Mouse (Mus musculus) thymus, postnatal 36 days (tissue): ENCODE data around the gene Polr3b.

Experiments used
- DNase-seq, 2 experiments: peaks; one replicate each; pipeline ENCODE4 v3.0.0; 2022; ENCODE audit warnings: mixed read lengths in 2 of 2

Polr3b gene

DNA sequence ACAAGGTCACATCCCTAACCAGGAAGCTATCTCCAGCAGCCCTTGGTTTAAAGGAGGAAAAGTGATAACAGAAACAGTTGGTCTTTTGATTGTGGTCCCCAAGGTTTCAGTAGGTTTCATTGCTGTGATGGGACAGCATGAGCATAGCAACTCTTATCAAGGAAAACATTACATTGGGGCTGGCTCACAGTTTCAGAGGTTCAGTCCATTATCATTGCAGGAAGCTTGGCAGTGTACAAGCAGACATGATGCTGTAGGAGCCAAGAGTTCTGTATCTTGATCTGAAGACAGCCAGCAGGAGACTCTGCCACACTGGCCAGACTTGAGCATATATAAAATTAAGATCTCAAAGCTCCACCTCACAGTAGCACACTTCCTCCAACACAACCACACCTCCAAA is 53.6 kb downstream of the Polr3b start:
- DNase-seq: no peak

DNA sequence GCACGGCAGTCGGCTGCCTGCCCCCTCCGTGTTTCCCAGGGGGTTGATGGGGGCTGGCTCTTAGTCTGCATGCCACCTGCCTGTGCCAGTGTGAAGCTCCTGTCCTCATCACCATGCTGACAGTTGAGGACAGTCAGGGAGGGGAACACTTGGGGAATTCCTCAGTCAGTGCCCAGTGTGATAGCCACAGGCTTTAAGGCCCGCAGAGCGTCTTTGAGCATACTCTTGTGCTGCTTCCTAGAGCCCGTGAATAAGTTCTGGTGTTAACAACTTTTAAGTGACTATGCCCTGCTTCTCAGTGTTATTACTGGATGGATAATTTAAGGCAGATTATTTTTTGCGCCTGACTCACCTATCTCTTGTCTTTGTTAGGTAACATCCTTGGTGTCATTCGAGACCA is 54.4 kb downstream of the Polr3b start:
- DNase-seq: no peak

DNA sequence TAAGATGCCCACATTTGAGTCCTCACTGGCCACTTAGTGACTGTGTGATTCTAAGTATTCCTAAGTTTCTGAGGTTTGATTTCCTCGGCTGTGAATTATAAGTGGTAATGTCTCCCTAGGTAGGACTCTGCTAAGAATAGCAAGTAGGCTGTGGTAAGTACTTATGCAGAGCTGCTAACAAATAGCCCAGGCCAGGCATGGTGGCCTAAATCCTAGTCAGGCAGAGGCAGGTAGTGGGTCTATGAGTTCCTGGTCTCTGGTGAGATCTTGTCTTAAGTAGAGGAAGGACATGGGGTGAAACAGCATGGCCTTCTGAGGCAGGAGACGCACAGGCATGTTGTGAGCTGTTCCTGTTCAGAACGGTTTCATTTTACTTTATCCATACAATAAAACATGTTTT is 55.8 kb downstream of the Polr3b start:
- no peak for DNase-seq

DNA sequence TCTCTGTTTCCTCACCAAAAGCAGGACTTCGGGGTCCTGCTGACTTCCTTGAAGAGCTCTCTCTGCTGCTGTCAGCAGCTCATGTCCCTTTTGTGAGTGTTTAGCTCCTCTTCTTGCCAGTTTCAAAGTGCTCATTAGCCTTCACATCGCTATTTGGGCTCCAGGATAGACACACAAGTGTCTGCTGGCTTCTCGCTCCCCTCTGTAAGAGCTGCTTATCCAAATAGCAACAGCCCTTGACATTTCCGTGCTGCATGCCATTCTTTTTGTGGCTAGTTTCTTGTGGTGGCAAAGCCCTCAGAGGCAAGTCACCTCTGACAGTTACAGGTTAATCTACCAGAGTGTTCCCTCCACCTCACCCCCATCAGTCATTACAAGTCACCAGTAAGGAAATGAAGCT is 56.3 kb downstream of the Polr3b start:
- DNase-seq: no peak

DNA sequence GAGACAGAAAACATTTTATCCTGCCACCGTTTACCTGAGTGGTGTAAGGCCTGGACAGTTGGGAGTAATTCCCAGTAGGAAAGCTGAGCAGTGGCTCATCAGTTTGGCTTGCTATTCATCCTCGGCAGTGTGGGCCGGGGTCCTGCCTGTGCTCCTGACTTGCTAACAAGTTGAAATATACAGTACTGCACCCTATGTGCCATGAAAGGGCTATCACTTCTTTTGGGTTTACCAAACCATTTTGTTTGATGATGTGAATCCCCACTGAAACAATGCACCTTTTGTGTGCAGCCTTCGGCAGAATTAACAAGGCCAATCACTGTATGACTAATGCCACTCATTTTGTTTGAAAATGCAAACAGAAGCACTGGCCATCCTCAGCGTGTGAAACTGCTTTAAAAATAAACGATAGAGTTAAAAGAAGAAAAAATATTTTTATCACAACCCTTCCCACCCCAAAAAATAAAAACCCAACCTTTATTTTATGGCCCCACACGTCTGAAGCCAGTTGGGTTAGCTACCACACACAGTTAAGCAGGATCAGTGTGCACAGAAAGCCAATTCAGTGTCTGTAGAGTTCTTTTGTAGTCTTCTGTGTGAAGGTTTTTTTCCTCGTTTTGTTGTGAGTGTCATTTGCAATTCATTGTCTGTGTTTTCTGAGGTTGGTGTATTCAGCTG is 63.5 kb downstream of the Polr3b start:
- no peak for DNase-seq

DNA sequence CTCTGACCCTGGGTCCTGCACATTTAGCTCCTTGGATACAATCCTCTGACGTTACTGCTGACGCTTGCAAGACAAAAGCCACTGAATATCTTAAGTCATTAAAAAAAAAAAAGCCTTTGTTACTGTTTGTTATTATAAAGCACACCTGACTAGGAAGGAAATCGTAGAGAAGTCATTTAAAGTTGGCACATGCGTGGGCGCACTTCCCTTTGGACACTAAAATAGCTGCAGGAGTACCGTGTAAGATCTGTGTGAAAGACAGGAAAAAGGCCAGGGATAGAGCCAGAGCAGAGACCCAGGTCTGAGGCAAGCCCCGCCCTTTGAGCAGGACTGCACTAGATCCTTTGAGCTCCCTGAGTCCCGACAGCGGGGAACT is 64.0 kb downstream of the Polr3b start:
- no peak for DNase-seq

DNA sequence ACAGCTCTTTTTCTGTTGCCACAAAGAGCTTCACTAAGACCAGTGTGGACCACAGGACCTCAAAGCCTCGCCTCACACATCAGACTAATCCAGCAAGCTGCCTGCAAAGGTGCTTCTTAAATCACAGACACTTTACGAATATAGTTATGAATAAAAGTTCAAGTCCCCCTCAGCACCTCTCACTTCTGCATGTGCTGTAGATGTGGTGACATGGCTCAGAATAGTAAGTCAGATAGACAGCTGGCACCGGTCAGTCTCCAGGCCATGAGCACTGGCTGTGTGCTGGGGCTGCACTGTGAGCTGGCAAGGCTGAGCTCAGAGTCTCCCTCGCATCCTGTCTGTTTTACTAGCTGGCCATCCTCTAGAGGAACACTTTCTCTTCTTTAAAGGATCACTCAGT is 64.6 kb downstream of the Polr3b start:
- no peak for DNase-seq

DNA sequence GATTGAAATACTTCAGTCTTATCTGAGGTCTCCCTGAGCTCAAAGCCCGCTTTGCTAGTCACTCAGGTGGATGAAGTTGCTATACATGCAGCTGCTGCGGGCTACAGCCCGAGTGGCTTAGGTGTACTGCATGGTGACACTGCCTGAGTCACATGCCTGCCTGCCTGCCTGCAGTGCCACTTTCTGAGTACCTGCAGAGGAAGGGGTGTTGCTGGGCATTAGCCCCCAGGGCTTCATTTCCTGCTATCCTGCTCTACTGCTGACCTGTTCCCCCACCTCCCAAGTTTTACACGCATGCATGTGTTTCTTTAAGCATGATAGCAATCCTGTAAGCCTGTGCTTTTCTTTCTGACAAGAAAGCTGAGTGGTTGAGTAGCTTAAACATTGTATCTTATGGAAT is 65.6 kb downstream of the Polr3b start:
- no peak for DNase-seq

DNA sequence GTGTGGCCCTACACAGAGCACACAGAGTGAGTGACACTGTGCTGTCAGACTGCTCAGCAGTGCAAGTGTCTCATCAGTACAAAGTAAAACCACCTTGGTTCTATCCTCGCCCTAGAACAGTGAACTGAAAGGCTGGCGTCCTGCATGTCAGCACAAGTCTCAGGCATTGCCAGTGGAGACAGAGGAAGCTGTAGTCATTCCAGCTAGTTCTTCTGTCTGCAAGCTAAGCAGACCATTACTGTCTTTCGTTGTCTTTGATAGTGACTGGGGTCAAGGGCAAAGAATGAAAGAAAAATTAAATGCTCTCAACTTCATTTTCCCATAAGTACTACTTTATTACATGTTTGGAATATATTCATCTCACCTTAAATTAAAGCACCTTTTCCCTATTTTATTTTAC is 67.8 kb downstream of the Polr3b start:
- DNase-seq: no peak

DNA sequence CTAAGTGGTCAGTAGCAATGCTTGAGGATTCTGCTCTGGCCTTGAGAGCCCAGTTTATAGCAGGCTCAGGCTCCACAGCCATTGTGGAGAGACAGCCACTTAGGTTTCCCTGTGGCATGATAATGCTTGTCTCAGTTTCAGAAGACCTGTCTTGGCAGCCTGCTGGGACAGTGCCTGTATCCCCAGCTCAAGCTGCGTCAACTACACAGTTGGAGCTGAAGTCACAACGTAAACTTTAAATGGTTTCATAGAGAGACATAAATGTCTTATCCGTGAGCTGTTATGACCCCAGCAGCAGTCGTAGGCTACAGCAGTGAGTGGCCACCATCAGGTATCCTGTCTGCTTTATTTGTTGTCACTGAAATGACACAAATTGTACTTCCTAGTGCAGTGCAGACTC is 68.7 kb downstream of the Polr3b start:
- no peak for DNase-seq

DNA sequence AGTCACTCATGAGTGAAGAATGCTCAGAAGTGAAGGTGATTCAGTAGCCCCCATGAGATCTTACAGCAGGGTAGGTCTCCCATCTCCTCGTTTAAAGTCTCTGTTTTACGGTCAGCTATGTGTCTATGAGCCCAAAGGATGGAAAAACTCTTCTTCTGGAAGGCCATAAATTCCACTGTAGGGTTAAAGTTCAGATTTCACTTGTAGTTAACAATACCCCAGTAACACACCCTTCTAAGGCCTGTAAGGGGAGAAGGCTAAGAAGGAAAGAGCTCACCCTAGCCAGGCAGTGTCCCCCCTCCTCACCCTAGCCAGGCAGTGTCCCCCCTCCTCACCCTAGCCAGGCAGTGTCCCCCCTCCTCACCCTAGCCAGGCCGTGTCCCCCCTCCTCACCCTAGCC is 69.6 kb downstream of the Polr3b start:
- DNase-seq: no peak

DNA sequence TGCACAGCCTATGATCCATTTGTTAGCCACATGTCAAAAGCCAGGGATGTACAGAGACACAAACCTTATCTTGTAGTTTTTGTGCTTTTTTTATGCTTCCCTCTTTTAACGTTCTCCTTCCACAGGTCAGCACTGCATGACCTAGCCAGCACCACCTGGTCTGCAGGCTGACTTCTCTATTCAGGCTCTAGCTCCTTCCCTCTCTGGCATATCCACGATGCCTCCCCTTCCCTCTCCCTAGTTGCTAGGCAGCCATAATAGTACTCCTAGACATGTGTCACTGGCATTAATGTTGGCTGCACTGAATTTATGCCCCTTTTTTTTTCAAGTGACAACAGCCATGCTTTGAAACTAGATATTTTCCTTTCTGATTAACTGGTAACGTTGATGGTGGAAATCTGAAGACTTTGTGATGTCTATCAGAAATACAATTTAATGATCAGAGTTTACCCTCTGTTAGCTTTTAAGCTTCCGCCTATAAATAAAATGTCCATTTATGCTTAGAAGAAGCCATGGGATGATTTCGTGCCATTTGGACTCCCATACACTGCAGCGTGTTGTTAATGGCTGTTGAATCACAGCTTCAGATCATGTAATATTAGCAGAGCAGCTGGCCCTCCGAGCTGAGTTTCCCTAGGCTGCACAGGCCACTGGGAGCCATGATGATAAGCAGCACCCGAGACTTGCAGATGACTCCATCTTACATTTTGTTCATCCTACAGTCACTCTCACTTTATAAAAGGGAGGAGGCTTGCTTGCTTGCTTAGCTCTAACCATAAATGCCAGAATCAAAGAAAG is 71.9 kb downstream of the Polr3b start:
- DNase-seq: no peak

DNA sequence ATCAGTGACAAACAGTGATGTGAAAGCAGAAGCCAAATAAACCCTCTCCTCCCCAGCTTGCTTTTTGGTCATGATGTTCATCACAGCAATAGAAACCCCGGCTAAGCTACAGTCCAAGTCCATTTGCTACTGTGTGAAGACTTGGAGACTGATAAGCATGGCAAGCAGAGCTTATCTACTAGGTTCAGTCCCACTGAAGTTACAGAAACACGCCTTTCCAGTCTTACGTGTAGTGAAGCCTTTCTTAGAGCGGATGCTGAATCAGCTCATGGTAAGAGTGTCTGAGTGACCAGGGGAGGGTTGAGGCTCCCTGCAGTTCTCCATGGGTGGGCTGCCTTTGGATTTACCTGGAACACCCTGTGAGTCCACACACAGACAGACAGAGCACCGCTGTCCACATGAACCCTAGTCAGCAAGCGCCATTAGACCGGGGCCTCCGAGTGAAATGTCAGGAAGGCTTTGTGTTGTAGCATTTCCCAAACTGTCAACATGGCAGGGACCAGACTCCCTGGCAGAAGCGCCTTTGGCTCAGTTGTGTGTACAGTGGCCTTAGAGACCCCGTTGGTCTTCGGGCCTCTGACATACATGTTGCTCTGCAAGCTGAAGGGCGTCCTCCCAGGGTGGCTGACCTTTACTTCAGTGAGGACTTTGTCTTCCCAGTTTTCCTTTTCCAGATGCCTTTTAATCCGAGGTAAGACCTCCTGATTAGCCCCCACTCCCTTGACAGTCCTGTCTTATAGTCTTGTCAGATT is 78.3 kb downstream of the Polr3b start:
- no peak for DNase-seq

DNA sequence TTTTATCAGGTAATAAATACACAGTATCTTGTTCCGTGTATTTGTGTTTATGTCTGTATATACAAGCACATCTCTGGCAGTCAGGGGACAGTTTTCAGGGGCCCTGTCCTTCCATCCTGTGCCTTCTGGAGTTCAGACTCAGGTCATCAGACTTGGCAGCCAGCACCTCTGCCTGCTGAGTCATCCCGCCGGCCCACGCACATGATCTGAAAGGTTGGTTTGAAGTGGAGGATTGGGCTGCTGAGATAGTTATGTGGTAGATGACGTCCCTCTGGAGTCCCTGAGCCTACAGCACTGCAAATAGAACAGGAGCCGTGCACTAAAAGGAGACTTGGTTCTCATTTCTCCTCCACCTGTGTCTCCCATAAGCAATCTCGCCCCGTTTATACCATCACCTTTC is 79.0 kb downstream of the Polr3b start:
- no peak for DNase-seq

DNA sequence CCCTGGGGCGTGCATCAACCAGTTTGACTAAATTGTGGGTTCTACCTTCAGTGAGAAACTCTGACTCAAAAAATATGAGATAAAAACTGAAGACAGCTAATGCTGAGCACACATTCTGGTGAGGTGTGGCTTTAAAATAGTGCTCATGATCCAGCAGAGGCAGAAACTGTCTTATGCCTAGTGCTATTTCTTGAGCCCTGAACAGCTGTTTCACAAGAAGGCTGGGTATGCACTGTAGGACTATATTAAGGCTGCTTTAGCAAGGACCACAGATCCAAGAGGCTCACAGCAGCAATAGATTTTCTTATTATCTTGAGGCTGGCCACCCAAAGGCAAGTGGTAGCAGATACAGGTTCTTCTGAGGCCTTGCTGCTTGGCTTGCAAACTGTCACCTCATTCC is 80.0 kb downstream of the Polr3b start:
- DNase-seq: no peak

DNA sequence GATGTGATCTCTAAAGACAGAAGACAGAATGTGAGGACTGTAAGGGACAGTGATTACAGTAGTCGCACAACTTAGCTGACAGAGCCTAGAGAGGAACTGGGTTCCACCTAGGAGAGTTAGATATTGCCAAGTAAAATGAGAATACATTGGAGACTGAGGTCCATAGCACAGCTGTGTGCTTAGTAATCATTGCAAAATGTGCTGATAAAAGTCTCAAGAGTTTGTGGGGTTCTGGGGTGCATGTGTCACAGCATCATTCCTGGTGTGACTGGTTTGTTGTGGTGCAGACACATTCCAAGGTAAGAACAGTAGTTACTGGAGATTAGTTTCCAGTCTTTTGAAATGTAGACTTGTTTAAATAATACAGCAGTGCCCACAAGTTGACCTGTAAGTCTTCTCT is 82.5 kb downstream of the Polr3b start:
- no peak for DNase-seq

DNA sequence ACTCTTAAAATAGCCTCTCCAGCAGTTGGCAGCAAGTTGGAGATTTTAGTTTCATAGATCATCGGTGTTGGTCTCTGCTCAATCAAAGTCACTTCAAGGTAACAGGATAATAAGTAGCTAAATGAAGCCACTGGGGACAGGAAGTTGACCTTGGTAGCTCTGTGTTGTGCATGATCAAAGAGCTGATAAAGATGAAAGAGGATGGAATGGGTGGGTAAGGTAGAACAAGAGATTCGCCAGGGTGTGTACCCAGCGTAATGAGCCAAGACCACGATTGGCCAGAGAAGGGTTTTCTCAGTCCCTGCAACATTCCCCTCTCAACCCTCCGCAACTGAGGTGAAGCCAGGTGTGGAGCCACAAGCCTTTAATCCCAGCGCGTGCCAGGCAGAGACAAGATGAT is 83.1 kb downstream of the Polr3b start:
- no peak for DNase-seq

DNA sequence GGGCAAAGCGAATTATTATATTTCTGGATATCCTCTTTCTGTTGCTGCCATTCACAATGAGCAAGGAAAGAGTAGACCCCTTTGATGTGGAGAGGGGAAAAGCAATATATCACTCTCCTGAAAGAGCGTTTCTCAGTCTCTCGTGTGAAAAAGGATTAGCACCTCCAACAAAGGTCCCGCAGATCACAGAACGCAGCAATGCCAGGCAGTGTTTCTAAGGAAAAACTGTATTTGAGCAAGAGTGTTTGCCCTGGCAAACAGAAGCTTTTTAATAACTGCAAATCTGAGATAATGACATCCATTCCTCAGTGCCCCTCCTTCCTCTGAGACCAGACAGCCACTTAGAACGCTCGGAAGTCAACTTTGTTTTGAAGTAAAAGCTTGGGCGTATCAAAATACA is 84.5 kb downstream of the Polr3b start:
- no peak for DNase-seq

DNA sequence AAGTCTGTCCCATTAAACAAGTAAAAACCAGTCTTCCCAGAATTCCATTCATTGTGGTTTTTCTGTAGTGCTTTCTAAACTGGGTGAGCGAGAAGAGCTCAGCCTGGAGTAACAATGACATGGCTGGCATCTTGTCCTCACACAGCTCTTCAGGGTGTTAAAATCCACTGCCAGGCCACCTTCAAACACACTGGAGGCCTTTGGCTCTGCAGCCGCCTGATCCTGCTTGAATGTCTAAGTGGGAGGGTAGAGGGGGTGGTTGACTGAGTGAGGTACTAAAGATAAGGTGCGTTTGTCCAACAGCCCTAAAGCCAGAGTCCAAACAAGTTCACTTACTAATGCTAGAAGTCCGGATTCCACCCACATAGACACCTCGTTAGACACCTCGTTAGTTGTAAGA is 85.1 kb downstream of the Polr3b start:
- DNase-seq: no peak

DNA sequence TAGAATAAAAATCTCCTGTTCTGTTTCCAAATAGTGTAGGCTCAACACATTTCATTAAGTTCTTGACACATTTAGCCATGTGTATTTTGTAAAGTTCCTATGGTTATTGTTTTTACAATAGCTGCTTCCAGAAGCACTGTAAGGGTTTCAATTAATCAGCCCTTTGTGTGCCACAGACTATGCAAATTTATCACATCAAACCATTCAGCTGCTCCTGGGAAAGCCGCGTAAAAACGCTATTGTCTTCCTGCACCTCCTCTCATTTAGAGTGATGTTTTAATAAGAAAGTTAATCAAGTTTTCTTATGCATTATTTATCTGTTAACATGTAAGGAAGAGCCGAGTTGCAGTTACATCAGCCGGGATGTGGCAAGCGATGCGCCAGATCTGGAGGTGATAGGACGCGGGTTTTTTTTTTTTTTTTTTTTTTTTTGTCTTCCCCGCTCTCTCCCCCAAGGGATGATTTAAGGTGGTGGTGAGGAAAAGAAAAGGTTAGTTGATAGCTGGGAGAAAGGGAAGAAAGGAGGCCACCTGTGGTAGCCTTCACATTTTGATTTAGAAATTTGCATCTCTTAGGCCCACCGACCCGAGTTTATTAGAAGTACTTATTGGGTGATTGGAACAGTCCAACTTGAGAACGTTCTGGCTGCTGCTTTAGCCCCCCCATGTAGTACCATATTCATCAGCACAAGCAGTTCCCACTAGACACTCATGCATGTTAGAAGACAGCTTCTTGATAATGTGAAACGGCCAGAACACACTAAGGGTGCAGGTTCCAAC is 85.8 kb downstream of the Polr3b start:
- DNase-seq: no peak

DNA sequence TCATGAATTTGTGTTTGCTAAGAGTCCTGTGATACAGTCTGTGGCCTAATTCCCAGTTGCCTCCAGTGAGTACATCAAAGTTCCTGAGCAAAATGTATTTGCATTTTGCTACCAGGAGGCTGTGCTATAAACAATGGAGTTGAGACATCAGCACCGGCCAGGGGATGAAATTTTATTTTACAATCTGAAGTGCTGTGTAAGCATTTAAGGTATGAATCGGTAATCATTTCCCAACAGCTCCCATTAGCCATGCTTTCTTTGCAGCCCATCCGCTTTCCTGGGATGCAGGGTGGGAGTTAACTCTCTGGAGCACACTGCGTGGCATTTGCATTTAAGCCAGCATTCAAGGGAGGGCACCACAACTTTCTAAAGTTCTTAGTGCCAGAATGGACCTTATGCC is 88.1 kb downstream of the Polr3b start:
- DNase-seq: no peak

DNA sequence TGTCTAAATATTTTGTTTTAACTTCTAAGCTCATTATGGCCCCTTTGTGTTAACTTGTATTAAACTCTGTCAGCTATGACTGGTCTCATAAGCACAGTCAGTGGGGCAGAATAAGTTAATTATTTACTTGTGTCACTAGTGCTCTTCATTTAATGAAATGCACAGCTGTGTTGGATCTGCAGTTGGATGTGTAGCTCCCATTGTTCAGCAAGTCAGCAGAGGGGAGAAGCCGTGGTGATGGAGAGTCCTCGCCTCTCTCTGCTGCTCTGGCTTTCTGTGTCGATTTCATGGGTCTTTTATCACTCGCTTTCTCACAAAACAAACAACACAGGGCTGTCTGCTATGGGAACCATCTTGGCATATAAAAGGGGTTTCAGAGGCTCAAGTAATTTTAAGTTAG is 88.7 kb downstream of the Polr3b start:
- no peak for DNase-seq

DNA sequence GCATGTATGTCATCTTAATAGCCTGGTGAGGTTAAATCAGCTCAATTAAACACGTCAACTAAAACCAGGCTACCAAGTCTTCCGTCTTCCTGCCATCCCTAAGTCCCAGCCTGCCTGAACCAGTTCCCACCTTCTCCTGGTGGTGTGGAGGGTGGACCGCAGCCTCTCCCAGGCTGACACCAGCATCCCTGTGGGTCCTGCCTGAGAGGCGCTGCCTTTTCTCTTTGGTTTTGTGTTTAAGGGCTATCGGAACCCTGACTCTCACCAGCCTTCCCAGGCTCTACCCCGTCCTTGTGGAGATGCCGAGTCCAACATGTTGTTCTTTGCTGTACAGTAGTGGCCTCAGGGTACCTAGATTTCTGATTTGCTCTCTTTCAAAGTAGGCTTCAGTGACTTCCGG is 89.4 kb downstream of the Polr3b start:
- DNase-seq: no peak
